Mouse (Mus musculus) heart, embryonic 12.5 days (tissue): ENCODE measurements around the gene Zfp715. TPM values are rescaled to one million over a fixed set of nuclear protein-coding genes. Genes with fewer than 3 reads are reported as not detected.

ENCODE experiments used
- ATAC-seq: fragments of 200-750 bp; cut with Nextera tagmentation; 2 replicates; pipeline ENCODE4 v1.8.0; 2017; ENCODE audit warnings: moderate TSS enrichment, moderate library complexity; ENCODE audit not compliant: insufficient number of reproducible peaks, low FRiP score
- H3K27ac ChIP-seq: fragments of 300-500 bp; sonication (generic); 2 replicates; pipeline ENCODE4 v1.5.1; 2016; ENCODE audit warnings: mild to moderate bottlenecking, moderate library complexity; ENCODE audit not compliant: poor library complexity, severe bottlenecking
- H3K27me3 ChIP-seq: fragments of 300-500 bp; sonication (generic); replicated peaks from 2 replicates; pipeline ENCODE4 v1.6.1; 2016; ENCODE audit warnings: mild to moderate bottlenecking, moderate library complexity
- H3K36me3 ChIP-seq: fragments of 300-500 bp; sonication (generic); 2 replicates; pipeline ENCODE4 v1.6.1; 2016; ENCODE audit warnings: mild to moderate bottlenecking, moderate library complexity
- H3K4me1 ChIP-seq: fragments of 300-500 bp; sonication (generic); replicated peaks from 2 replicates; pipeline ENCODE4 v1.6.1; 2016; ENCODE audit warnings: mild to moderate bottlenecking
- H3K4me2 ChIP-seq: fragments of 300-500 bp; sonication (generic); 2 replicates; pipeline ENCODE4 v1.6.1; 2016; ENCODE audit warnings: mild to moderate bottlenecking, moderate library complexity
- H3K4me3 ChIP-seq: fragments of 300-500 bp; sonication (generic); 2 replicates; pipeline ENCODE4 v1.5.1; 2016; ENCODE audit warnings: mild to moderate bottlenecking
- H3K9ac ChIP-seq: fragments of 300-500 bp; sonication (generic); 2 replicates; pipeline ENCODE4 v1.6.1; 2016; ENCODE audit warnings: mild to moderate bottlenecking, moderate library complexity
- H3K9me3 ChIP-seq: fragments of 300-500 bp; sonication (generic); replicated peaks from 2 replicates; pipeline ENCODE4 v1.6.1; 2016; ENCODE audit warnings: mild to moderate bottlenecking, moderate library complexity
- WGBS: fragments of 180-500 bp; shearing (Covaris S2); methylation state at CpG from one replicate; pipeline ENCODE4 v1.1.7; 2016; 5-methylcytosine and 5-hydroxymethylcytosine counted together
- polyA plus RNA-seq: library from polyadenylated mRNA; unstranded; fragments of >200 nt; fragmentation: Nextera tagmentation; extraction: Ambion mirVana; gene quantifications from 2 replicates; pipeline ENCODE4 v1.2.1, GENCODE M21; 2016

The Zfp715 gene
- polyA plus RNA-seq, 1 experiment from 2014 or later, result 10.6 TPM

DNA sequence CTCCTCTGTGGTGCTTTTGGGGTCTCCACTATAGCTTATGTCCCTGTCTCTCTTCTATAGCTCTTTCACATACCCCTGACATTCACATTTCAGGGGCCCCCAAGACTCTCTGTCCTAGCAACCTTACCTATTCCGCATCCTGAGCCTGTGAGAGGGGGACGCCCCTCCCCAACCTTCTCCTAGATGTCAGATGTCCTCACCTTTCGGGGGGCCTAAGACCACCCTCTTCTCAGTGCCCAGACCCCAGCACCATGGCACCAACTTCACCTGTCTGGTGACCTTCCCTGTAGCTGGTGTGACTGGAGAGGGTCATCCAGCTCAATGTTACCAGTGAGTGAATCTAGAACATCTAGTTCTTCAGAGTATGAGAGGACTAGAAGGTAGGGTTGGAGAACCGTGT is 31.4 kb upstream of the Zfp715 start:
- no peaks in the 10 kb centered on the region for H3K27me3 ChIP-seq
- no peaks in the 10 kb centered on the region for H3K36me3 ChIP-seq
- H3K27ac ChIP-seq, result no peak overlapping the region
- WGBS, result 64% methylated on average over 4 of the region's 4 CpGs
- ATAC-seq, result no peak
- no peak overlapping the region for H3K4me3 ChIP-seq
- no peaks in the 10 kb centered on the region for H3K4me1 ChIP-seq
- no peak overlapping the region for H3K4me2 ChIP-seq
- no peak overlapping the region for H3K9ac ChIP-seq
- no peaks in the 10 kb centered on the region for H3K9me3 ChIP-seq

DNA sequence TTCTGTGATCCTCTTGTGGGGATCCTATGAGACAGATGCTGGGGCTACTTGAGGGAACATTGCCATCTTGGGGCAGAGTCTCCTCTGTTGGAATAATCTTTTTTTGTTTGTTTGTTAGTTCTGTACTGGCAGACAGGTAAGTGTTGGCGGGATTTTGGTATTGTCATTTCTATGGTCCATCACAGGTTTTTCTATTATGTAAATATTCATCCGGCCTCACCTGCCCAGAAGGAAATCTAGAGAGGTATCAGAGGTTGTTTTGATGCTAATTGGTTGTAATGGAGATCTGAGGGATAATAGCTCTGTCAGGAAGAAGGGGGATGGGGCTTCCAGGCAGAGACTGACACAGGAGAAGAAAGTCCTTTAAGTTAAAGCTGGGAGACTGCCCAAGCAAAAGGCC is 30.9 kb upstream of the Zfp715 start:
- WGBS, result 74% methylated on average over 2 of the region's 2 CpGs
- ATAC-seq, result no peak

DNA sequence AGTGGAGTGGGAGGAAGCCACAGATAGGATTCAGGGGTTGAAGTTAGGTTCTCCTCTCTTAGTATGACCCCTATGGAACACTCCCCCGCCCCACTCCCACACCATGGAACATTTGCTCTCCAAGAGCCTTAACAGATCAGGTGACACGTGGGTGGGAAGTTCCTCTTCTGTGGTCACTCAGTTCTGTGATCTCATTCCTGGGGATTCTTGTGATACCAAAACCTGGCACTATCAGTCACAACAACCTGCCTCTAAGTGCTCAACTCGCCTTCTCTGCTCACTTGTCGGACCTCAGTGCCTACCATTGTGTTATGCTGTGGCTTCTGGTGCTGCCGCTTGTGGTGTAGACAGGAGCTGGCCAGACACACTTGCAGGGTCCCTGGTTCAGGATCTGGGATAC is 30.1 kb upstream of the Zfp715 start:
- H3K4me3 ChIP-seq, result no peak overlapping the region
- no peak overlapping the region for H3K9ac ChIP-seq
- 56% methylated on average over 5 of the region's 5 CpGs for WGBS
- H3K27ac ChIP-seq, result no peak overlapping the region
- no peaks in the 10 kb centered on the region for H3K36me3 ChIP-seq
- no peaks in the 10 kb centered on the region for H3K27me3 ChIP-seq
- no peak overlapping the region for H3K4me2 ChIP-seq
- H3K9me3 ChIP-seq, result no peaks in the 10 kb centered on the region
- no peak for ATAC-seq
- no peaks in the 10 kb centered on the region for H3K4me1 ChIP-seq

More for the DNA sequence above, 30.9 kb upstream of the Zfp715 start:
- Histone ChIP-seq H3K27ac (no peak overlapping the region), H3K4me3 (no peak overlapping the region), H3K9ac (no peak overlapping the region), H3K9me3 (no peaks in the 10 kb centered on the region), H3K27me3 (no peaks in the 10 kb centered on the region), H3K36me3 (no peaks in the 10 kb centered on the region), H3K4me2 (no peak overlapping the region), H3K4me1 (no peaks in the 10 kb centered on the region)

DNA sequence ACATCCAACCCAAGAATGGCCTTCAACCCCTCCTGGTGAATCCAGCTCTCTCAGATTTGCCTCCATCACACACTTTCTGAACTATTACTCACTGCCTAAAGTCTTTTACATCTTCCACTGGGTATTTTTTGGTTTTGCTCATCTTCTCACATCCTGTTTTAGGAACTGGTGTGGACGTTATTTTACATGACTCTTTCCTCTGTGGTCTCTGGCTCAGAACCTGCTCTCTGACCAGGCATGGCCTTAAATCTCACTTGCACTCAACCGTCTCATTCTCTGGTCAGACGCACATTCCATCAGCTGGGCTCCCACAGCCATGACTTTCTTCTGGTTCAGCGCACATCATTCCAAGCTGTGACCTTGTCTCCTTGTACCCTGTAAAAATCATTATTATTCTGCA is 27.7 kb upstream of the Zfp715 start:
- no peak overlapping the region for H3K4me3 ChIP-seq
- no peaks in the 10 kb centered on the region for H3K4me1 ChIP-seq
- H3K9me3 ChIP-seq, result no peaks in the 10 kb centered on the region
- no peaks in the 10 kb centered on the region for H3K36me3 ChIP-seq
- no peak overlapping the region for H3K27ac ChIP-seq
- H3K27me3 ChIP-seq, result no peaks in the 10 kb centered on the region
- WGBS, result 79% methylated on average over 4 of the region's 4 CpGs
- no peak overlapping the region for H3K4me2 ChIP-seq
- ATAC-seq, result no peak
- no peak overlapping the region for H3K9ac ChIP-seq

DNA sequence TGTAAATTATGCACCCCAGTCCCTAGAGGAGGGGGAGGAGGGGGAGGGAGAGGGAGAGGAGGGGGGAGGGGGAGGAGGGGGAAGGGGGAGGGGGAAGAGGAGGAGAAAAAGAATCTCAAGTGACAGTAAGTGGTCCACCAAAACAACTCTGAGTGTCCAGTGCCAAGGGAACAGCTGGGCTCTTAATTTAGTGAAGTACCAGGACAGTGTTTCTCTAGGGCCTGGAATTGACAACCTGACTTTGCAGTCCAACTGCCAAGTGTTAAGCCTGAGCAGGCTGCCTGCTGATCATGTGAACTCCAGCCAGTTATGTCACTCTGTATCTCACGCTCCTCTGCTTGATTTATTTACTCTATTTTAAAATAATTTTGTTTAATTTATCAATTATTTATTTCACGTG is 20.8 kb upstream of the Zfp715 start:
- ATAC-seq, result no peak
- 51% methylated on average over 2 of the region's 2 CpGs for WGBS
- H3K27ac ChIP-seq, result no peak overlapping the region

DNA sequence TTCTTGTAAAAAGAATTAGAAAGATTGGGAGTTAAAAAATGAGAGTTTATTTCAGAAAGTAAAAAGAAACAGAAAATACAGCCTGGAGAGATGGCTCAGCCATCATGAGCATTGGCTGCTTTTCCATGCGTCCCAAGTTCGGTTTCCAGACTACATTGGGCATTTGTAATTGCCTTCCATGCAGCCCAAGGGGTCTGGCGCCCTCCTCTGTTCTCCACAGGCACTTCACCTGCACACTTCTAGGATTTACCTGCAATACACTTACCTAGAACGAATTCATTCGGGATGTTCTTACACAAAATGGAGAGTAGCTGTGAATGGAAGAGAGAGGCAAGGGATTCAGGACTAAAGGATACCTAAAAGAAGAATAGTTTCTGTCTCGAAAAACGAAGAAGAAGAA is 20.1 kb upstream of the Zfp715 start:
- H3K9ac ChIP-seq, result no peak overlapping the region
- ATAC-seq, result no peak
- no peaks in the 10 kb centered on the region for H3K36me3 ChIP-seq
- no peaks in the 10 kb centered on the region for H3K9me3 ChIP-seq
- 29% methylated on average over 5 of the region's 7 CpGs for WGBS
- no peaks in the 10 kb centered on the region for H3K4me1 ChIP-seq
- no peaks in the 10 kb centered on the region for H3K27me3 ChIP-seq
- no peak overlapping the region for H3K27ac ChIP-seq
- no peak overlapping the region for H3K4me3 ChIP-seq
- no peak overlapping the region for H3K4me2 ChIP-seq

More for the DNA sequence above, 20.8 kb upstream of the Zfp715 start:
- no peak overlapping the region for H3K4me3 ChIP-seq
- H3K9ac ChIP-seq, result no peak overlapping the region
- H3K9me3 ChIP-seq, result no peaks in the 10 kb centered on the region
- no peaks in the 10 kb centered on the region for H3K27me3 ChIP-seq
- no peaks in the 10 kb centered on the region for H3K4me1 ChIP-seq
- no peak overlapping the region for H3K4me2 ChIP-seq
- no peaks in the 10 kb centered on the region for H3K36me3 ChIP-seq

DNA sequence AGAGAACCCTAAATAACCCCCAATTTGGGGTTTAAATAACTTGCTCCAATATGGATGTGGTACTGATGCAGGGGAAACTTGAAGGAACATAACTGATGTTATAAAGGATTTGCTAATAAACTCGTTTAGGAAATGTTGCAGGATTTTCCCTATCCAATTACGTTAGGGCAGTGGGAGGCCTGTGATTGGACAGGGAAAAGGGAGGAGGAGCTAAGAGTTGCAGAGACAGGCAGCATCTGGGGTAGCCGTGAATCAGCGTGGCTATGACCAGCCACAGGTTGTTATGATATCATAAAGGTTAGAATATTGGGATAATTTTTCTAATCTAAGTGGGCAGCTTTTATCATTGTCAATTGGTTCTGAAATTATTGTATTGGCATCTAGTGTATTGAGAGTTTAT is 15.0 kb upstream of the Zfp715 start:
- Histone ChIP-seq H3K4me2 (no peak overlapping the region), H3K9me3 (no peaks in the 10 kb centered on the region), H3K9ac (no peak overlapping the region), H3K4me3 (no peak overlapping the region), H3K4me1 (no peaks in the 10 kb centered on the region), H3K27ac (no peak overlapping the region), H3K27me3 (no peaks in the 10 kb centered on the region), H3K36me3 (no peaks in the 10 kb centered on the region)
- ATAC-seq, result no peak
- WGBS, result 65% methylated on average over 4 of the region's 4 CpGs

DNA sequence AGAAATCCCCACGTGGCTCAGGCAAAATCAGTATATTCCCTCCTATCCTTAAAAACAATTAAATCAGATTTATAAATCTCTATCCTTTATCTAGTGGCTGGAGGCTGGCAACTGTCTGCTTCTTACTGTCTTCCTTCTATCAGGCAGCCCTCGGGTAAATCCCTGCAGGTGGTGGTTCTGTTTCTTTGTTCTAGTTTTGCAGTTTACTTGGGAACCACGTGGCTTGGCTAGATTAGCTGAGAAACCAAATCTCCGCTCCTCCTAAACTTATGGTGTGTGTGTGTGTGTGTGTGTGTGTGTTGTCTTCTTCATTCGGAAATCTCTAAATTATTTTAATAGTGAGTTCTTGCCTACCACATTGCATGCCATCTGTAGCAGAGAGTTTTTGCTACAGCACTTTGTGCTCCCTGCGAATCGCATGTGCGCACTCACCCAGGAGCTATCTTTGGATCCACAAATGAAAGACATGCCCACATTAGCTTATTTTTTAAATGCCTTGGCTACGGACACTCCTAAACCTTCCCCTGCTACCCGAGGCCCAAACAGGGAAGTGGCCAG is 13.2 kb upstream of the Zfp715 start:
- no peaks in the 10 kb centered on the region for H3K27me3 ChIP-seq
- no peaks in the 10 kb centered on the region for H3K9me3 ChIP-seq
- no peak overlapping the region for H3K4me3 ChIP-seq
- H3K4me1 ChIP-seq, result no peaks in the 10 kb centered on the region
- 52% methylated on average over 10 of the region's 10 CpGs for WGBS
- ATAC-seq, result no peak
- no peaks in the 10 kb centered on the region for H3K36me3 ChIP-seq
- H3K4me2 ChIP-seq, result no peak overlapping the region
- H3K27ac ChIP-seq, result no peak overlapping the region
- no peak overlapping the region for H3K9ac ChIP-seq

DNA sequence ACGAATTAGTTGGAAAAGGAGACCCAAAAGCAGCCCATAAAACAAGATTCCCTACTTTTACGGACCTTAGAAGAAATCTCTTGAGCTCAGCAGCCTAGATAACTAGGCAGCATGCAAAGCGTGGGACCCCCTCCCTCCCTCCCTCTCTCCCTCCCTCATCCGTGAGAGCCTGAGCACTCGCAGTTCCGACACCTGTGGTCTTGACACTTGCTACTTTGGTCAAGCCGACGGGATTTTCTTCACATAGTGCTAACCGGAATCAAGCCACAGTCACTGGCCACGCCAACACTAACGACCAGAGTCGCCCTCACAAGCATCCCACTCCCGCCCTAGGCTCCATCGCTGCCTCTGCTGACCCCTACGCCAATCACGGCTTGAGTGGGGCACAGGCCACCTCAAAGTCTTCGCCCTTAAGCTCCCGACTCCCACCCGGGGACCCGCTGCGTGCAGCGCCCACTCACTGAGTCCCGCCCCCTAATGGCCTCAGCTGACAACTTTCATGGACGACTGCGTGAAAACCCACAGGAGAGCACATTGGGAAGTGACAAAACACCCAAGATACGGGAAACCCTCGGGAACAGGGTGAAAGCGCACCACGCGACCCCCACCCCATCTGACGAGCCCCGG is 595 bp downstream of the Zfp715 start:
- Histone ChIP-seq H3K9ac (peak overlapping the region; percentile 88), H3K27me3 (no peaks in the 10 kb centered on the region), H3K4me2 (peak overlapping the region; percentile 89), H3K4me3 (peak overlapping the region; percentile 79), H3K27ac (peak overlapping the region; percentile 86), H3K9me3 (no peaks in the 10 kb centered on the region), H3K4me1 (peaks cover 27% of the 10 kb centered on the region), H3K36me3 (peaks cover 33% of the 10 kb centered on the region)
- peak; percentile 71 for ATAC-seq
- WGBS, result under 1% methylated on average over 32 of the region's 32 CpGs

DNA sequence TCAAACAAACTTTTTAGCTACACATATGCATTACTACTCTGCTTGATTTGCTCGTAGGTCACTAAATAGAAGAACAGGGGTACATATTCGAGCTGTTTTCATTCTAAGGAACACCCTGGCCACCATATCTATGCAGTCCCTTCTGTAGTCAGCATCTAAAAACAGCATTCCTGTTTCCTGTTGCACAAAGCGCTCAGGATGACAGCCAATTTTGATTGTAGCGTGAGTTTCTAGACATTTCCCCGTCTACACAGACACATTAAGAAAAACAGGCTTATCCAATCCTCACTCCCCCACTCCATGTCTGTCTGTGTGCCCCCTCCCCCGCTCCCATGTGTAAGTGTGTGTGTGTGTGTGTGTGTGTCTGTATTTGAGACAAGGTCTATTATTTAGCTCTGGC is 1.5 kb downstream of the Zfp715 start:
- no peak overlapping the region for H3K9ac ChIP-seq

DNA sequence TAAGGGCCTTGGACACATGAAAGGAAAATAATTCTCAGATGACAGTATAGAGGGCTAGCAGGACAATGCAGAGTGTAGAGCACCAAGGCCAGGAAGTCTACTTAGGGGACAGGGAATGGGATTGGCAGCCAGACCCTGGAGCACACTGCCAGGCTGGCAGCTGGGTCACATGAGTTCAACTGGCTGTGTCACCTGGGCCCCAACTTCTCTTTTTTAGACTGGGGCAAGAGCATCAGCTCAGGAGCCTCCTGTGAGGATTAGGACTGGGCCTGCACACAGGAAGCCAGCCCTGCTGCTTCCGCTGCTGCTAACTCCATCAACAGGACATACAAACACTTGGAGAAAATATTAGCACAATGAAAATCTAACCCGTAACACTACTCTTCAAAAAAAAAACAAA is 4.0 kb downstream of the Zfp715 start:
- 76% methylated on average over 2 of the region's 2 CpGs for WGBS
- no peak overlapping the region for H3K27ac ChIP-seq
- no peak for ATAC-seq

More for the DNA sequence above, 1.5 kb downstream of the Zfp715 start:
- Histone ChIP-seq H3K27ac (peak overlapping the region; percentile 86), H3K9me3 (no peaks in the 10 kb centered on the region), H3K4me1 (peaks cover 27% of the 10 kb centered on the region), H3K36me3 (peaks cover 41% of the 10 kb centered on the region), H3K4me3 (peak overlapping the region; percentile 79), H3K27me3 (no peaks in the 10 kb centered on the region), H3K4me2 (peak overlapping the region; percentile 89)
- 44% methylated on average over 6 of the region's 6 CpGs for WGBS
- no peak for ATAC-seq

DNA sequence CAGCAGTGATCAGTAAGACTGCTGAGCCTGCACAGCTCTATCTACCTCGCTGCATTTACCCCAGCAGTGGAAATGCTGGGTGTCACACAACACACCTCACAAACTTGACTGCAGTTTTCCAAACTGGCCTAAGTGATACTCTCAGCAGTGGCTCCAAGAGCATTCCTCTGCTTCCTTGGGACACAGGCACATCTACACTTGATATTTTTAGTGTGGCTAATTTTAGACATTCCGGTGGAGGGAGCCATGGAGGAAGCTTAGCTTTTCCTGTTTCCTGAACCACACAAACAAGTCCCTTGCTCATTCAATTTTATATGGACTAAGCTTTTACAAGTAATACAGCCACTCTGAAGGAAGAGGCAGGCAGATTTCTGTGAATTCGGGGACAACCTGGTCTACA is 7.9 kb downstream of the Zfp715 start:
- no peak overlapping the region for H3K4me3 ChIP-seq
- peaks cover 66% of the 10 kb centered on the region for H3K36me3 ChIP-seq
- H3K27ac ChIP-seq, result peak overlapping the region; percentile 87
- H3K4me2 ChIP-seq, result peak overlapping the region; percentile 47
- no peaks in the 10 kb centered on the region for H3K27me3 ChIP-seq
- no peak overlapping the region for H3K9ac ChIP-seq
- 42% methylated on average over 3 of the region's 3 CpGs for WGBS
- H3K4me1 ChIP-seq, result peaks cover 22% of the 10 kb centered on the region
- ATAC-seq, result no peak
- H3K9me3 ChIP-seq, result no peaks in the 10 kb centered on the region

More for the DNA sequence above, 4.0 kb downstream of the Zfp715 start:
- no peak overlapping the region for H3K4me3 ChIP-seq
- H3K4me1 ChIP-seq, result peaks cover 42% of the 10 kb centered on the region
- peaks cover 46% of the 10 kb centered on the region for H3K36me3 ChIP-seq
- no peak overlapping the region for H3K9ac ChIP-seq
- no peaks in the 10 kb centered on the region for H3K27me3 ChIP-seq
- no peak overlapping the region for H3K4me2 ChIP-seq
- no peaks in the 10 kb centered on the region for H3K9me3 ChIP-seq
